Mouse (Mus musculus) stomach, embryonic 14.5 days (tissue): ENCODE measurements at regions not wholly inside any gene's neighbourhood (a gene's known extent, or its start where the extent isn't known, plus 50 kb on each side); places are given as distances from the start of the nearest gene placed in this dataset.

Source experiments
- ATAC-seq: fragments of 200-750 bp; cut with Nextera tagmentation; 2 replicates; pipeline ENCODE4 v1.8.0; 2017; ENCODE audit warnings: low read depth, moderate TSS enrichment; ENCODE audit not compliant: insufficient number of reproducible peaks, insufficient read depth, low FRiP score
- H3K27ac ChIP-seq: fragments of 300-500 bp; sonication (generic); 2 replicates; pipeline ENCODE4 v1.5.1; 2014; ENCODE audit warnings: mild to moderate bottlenecking, low read length, moderate library complexity, mixed read lengths
- H3K27me3 ChIP-seq: fragments of 300-500 bp; sonication (generic); 2 replicates; pipeline ENCODE4 v1.6.1; 2014; ENCODE audit warnings: low read length, control low read depth, mixed read lengths; ENCODE audit not compliant: control insufficient read depth, insufficient read depth
- H3K36me3 ChIP-seq: fragments of 300-500 bp; sonication (generic); 2 replicates; pipeline ENCODE4 v1.6.1; 2014; ENCODE audit warnings: mild to moderate bottlenecking, control low read depth, low read length, moderate library complexity, mixed read lengths; ENCODE audit not compliant: control insufficient read depth, insufficient read depth
- H3K4me1 ChIP-seq: fragments of 300-500 bp; sonication (generic); 2 replicates; pipeline ENCODE4 v1.6.1; 2014; ENCODE audit warnings: low read length, control low read depth, mixed read lengths; ENCODE audit not compliant: control insufficient read depth, insufficient read depth
- H3K4me2 ChIP-seq: fragments of 300-500 bp; sonication (generic); replicated peaks from 2 replicates; pipeline ENCODE4 v1.6.1; 2014; ENCODE audit warnings: low read depth, low read length, control low read depth
- H3K4me3 ChIP-seq: fragments of 300-500 bp; sonication (generic); 2 replicates; pipeline ENCODE4 v1.5.1; 2014; ENCODE audit warnings: low read depth, low read length, control low read depth
- H3K9ac ChIP-seq: fragments of 300-500 bp; sonication (generic); replicated peaks from 2 replicates; pipeline ENCODE4 v1.6.1; 2014; ENCODE audit warnings: low read depth, mild to moderate bottlenecking, control low read depth, low read length, moderate library complexity, mixed read lengths
- H3K9me3 ChIP-seq: fragments of 300-500 bp; sonication (generic); 2 replicates; pipeline ENCODE4 v1.6.1; 2016; ENCODE audit warnings: low read depth, low read length, control low read depth; ENCODE audit not compliant: control insufficient read depth
- WGBS: fragments of 180-500 bp; shearing (Covaris S2); extraction: QIAGEN DNeasy Blood & Tissue Kit; methylation state at CpG from one replicate; pipeline ENCODE4 v1.1.7; 2014; 5-methylcytosine and 5-hydroxymethylcytosine counted together

GRCm38 (mm10) chr12:109516961-109517360 is 64.3 kb downstream of the Dlk1 start:
- no peak overlapping the region for H3K9ac ChIP-seq
- no peaks in the 10 kb centered on the region for H3K9me3 ChIP-seq
- peaks cover 31% of the 10 kb centered on the region for H3K4me1 ChIP-seq
- no peak overlapping the region for H3K4me2 ChIP-seq
- no peak overlapping the region for H3K4me3 ChIP-seq
- H3K36me3 ChIP-seq, result no peaks in the 10 kb centered on the region
- no peak overlapping the region for H3K27ac ChIP-seq
- no peaks in the 10 kb centered on the region for H3K27me3 ChIP-seq
- ATAC-seq, result no peak
- WGBS, result 44% methylated on average over 4 of the region's 4 CpGs

GRCm38 (mm10) chr12:109514292-109514818 is 61.7 kb downstream of the Dlk1 start:
- Histone ChIP-seq H3K4me3 (no peak overlapping the region), H3K27ac (no peak overlapping the region), H3K4me2 (no peak overlapping the region), H3K9ac (no peak overlapping the region), H3K9me3 (no peaks in the 10 kb centered on the region), H3K36me3 (no peaks in the 10 kb centered on the region), H3K4me1 (peaks cover 51% of the 10 kb centered on the region), H3K27me3 (no peaks in the 10 kb centered on the region)
- no peak for ATAC-seq
- 88% methylated on average over 9 of the region's 9 CpGs for WGBS
